Mouse (Mus musculus) liver, adult 2 months (tissue): ENCODE results near the gene Spp2. TPM values are rescaled to one million over a fixed set of nuclear protein-coding genes. Genes with fewer than 3 reads are reported as not detected.

ENCODE experiments used
- DNase-seq: peaks from one replicate; pipeline ENCODE4 v3.0.0-alpha.2; 2011; ENCODE audit warnings: low read depth, low spot score; ENCODE audit errors: extremely low read depth
- H3K27ac ChIP-seq: fragments of 200-500 bp; replicated peaks from 2 replicates; pipeline ENCODE4 v1.5.1; 2012; ENCODE audit warnings: low read depth, mild to moderate bottlenecking, control low read depth, inconsistent platforms, low read length; ENCODE audit not compliant: insufficient read depth
- H3K27me3 ChIP-seq: fragments of 200-500 bp; 2 replicates; pipeline ENCODE4 v1.6.1; 2012; ENCODE audit warnings: mild to moderate bottlenecking, moderate library complexity, low read length, inconsistent platforms; ENCODE audit not compliant: control insufficient read depth, insufficient read depth
- H3K36me3 ChIP-seq: fragments of 200-500 bp; 2 replicates; pipeline ENCODE4 v1.6.1; 2012; ENCODE audit warnings: low read length, inconsistent platforms; ENCODE audit not compliant: control insufficient read depth, insufficient read depth
- H3K4me1 ChIP-seq: fragments of 200-500 bp; 2 replicates; pipeline ENCODE4 v1.6.1; 2011; ENCODE audit warnings: low read length; ENCODE audit not compliant: control insufficient read depth, insufficient read depth
- H3K4me3 ChIP-seq: fragments of 200-500 bp; 2 replicates; pipeline ENCODE4 v1.5.1; 2011; ENCODE audit warnings: low read depth, mild to moderate bottlenecking, control low read depth, low read length, moderate library complexity; ENCODE audit not compliant: insufficient read depth
- H3K79me2 ChIP-seq: fragments of 200-500 bp; 2 replicates; pipeline ENCODE4 v1.6.1; 2012; ENCODE audit warnings: inconsistent platforms, mild to moderate bottlenecking, low read length, moderate library complexity; ENCODE audit not compliant: control insufficient read depth, insufficient read depth
- H3K9ac ChIP-seq: fragments of 200-500 bp; 2 replicates; pipeline ENCODE4 v1.6.1; 2012; ENCODE audit warnings: low read depth, mild to moderate bottlenecking, control low read depth, inconsistent platforms, low read length
- CTCF ChIP-seq: fragments of 200-500 bp; IDR thresholded peaks from 2 replicates; pipeline ENCODE4 v1.5.1; 2011; ENCODE audit warnings: low read depth, low read length, control low read depth
- POLR2A ChIP-seq: fragments of 200-500 bp; IDR thresholded peaks from 2 replicates; pipeline ENCODE4 v1.6.1; 2011; ENCODE audit warnings: low read length, control low read depth; ENCODE audit not compliant: insufficient read depth; ENCODE audit errors: extremely low read depth
- WGBS: fragments of 180-500 bp; shearing (Covaris S2); methylation state at CpG from one replicate; pipeline ENCODE4 v1.1.7; 2018; 5-methylcytosine and 5-hydroxymethylcytosine counted together
- polyA plus RNA-seq: library from polyadenylated mRNA; depleted of rRNA; stranded (reverse); fragments of >200 nt; gene quantifications from 2 replicates; pipeline ENCODE4 v1.2.3, GENCODE M21; 2012
- total RNA-seq: library from RNA; depleted of rRNA; stranded (reverse); fragments of >200 nt; gene quantifications from 2 replicates; pipeline ENCODE4 v1.2.3, GENCODE M21; 2014

Gene Spp2
- total and polyA plus RNA-seq, 2 experiments, result 325 to 373 TPM

GRCm38 (mm10) chr1:88429413-88429812 is 22.7 kb downstream of the Spp2 start:
- no peaks in the 10 kb centered on the region; the same call in 1 of the 2 replicates for H3K36me3 ChIP-seq
- no peaks in the 10 kb centered on the region; the same call in 1 of the 2 replicates for H3K27me3 ChIP-seq
- H3K79me2 ChIP-seq, result no peaks in the 10 kb centered on the region
- H3K9ac ChIP-seq, result no peak overlapping the region
- H3K4me1 ChIP-seq, result no peaks in the 10 kb centered on the region
- H3K27ac ChIP-seq, result no peak overlapping the region
- 64% methylated on average over 1 of the region's 1 CpGs for WGBS
- TF ChIP-seq POLR2A (no peak), CTCF (no peak)
- H3K4me3 ChIP-seq, result no peak overlapping the region
- no peak for DNase-seq

GRCm38 (mm10) chr1:88431262-88431661 is 24.5 kb downstream of the Spp2 start:
- TF ChIP-seq POLR2A, result no peak
- TF ChIP-seq CTCF, result no peak
- no peaks in the 10 kb centered on the region; the same call in 1 of the 2 replicates for H3K27me3 ChIP-seq
- no peaks in the 10 kb centered on the region for H3K79me2 ChIP-seq
- H3K27ac ChIP-seq, result no peak overlapping the region
- H3K9ac ChIP-seq, result no peak overlapping the region
- H3K4me1 ChIP-seq, result no peaks in the 10 kb centered on the region
- 85% methylated on average over 4 of the region's 4 CpGs for WGBS
- no peak overlapping the region for H3K4me3 ChIP-seq
- DNase-seq, result no peak
- no peaks in the 10 kb centered on the region for H3K36me3 ChIP-seq

- Histone ChIP-seq H3K27me3 (no peaks in the 10 kb centered on the region; the same call in 1 of the 2 replicates), H3K9ac (no peak overlapping the region), H3K79me2 (no peaks in the 10 kb centered on the region), H3K36me3 (no peaks in the 10 kb centered on the region), H3K4me3 (no peak overlapping the region), H3K4me1 (no peaks in the 10 kb centered on the region), H3K27ac (no peak overlapping the region)
- WGBS, result 56% methylated on average over 3 of the region's 3 CpGs
- DNase-seq, result no peak
- TF ChIP-seq CTCF (no peak), POLR2A (no peak)
Measured at GRCm38 (mm10) chr1:88432601-88433000, 25.8 kb downstream of the Spp2 start.

DNA sequence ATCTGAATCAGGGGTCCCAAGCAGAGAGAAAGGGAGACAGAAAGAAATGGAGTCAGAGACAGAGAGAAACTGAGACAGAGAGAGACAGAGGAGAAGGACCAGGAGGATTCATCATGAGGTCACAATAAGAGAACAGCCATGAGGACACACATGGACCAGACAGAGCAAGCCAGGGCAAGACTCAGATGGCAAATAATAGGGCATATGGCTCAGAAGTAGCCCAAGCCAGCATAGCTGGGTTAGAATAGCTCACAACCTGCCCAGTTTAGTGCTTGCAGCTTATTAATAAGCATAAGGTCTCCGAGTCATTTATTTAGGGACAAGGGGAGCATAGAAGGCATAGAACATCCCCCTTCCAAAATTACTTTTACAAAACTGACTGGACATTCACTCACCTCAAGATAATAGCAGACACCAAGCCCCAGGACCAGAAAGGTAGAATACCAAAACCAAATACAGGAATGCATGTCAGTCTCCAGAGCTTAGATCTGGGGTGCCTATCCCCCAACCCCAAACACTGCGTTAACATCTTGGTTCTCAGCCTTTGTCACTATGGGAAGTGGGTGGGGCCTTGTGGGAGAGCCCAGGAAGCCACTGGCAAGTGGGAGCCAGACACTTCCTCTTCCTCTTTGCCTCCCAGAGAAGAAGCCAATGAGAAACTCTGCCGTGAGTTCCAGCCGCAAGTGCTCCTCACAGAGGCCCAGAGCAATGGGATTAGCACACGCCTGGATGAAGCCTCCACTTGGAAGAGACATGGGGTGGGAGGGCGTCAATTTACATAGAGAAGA is 26.5 kb downstream of the Spp2 start:
- no peak overlapping the region for H3K4me3 ChIP-seq
- H3K79me2 ChIP-seq, result no peaks in the 10 kb centered on the region
- no peak for DNase-seq
- no peaks in the 10 kb centered on the region for H3K4me1 ChIP-seq
- no peaks in the 10 kb centered on the region; the same call in 1 of the 2 replicates for H3K27me3 ChIP-seq
- 79% methylated on average over 6 of the region's 6 CpGs for WGBS
- TF ChIP-seq CTCF, result no peak
- no peak for TF ChIP-seq POLR2A
- H3K36me3 ChIP-seq, result no peaks in the 10 kb centered on the region
- H3K9ac ChIP-seq, result no peak overlapping the region
- H3K27ac ChIP-seq, result no peak overlapping the region

- Histone ChIP-seq H3K9ac (no peak overlapping the region), H3K4me3 (no peak overlapping the region), H3K36me3 (no peaks in the 10 kb centered on the region), H3K79me2 (no peaks in the 10 kb centered on the region), H3K4me1 (no peaks in the 10 kb centered on the region), H3K27ac (no peak overlapping the region), H3K27me3 (no peaks in the 10 kb centered on the region; the same call in 1 of the 2 replicates)
- TF ChIP-seq CTCF (0 out of 2 replicates have a peak, but pooled peaks have one; percentile 23), POLR2A (no peak)
- DNase-seq, result no peak
- 75% methylated on average over 4 of the region's 4 CpGs for WGBS
Measured at GRCm38 (mm10) chr1:88434057-88434456, 27.3 kb downstream of the Spp2 start.
